Mouse (Mus musculus) kidney, adult 2 months (tissue): ENCODE measurements around the gene Tbc1d10a. TPM values are rescaled to one million over a fixed set of nuclear protein-coding genes. Genes with fewer than 3 reads are reported as not detected.

Experiments used
- DNase-seq: peaks from one replicate; pipeline ENCODE4 v3.0.0; 2021
- H3K27ac ChIP-seq: fragments of 200-500 bp; 2 replicates; pipeline ENCODE4 v1.5.1; 2012; ENCODE audit warnings: low read depth, low read length, control low read depth, inconsistent platforms; ENCODE audit not compliant: insufficient read depth
- H3K27me3 ChIP-seq: fragments of 200-500 bp; replicated peaks from 2 replicates; pipeline ENCODE4 v1.6.1; 2012; ENCODE audit warnings: mild to moderate bottlenecking, moderate library complexity, low read length, inconsistent platforms; ENCODE audit not compliant: control insufficient read depth, insufficient read depth
- H3K36me3 ChIP-seq: fragments of 200-500 bp; 2 replicates; pipeline ENCODE4 v1.6.1; 2012; ENCODE audit warnings: mild to moderate bottlenecking, moderate library complexity, low read length, inconsistent platforms; ENCODE audit not compliant: control insufficient read depth, insufficient read depth
- H3K4me1 ChIP-seq: fragments of 200-500 bp; 2 replicates; pipeline ENCODE4 v1.6.1; 2011; ENCODE audit warnings: low read length; ENCODE audit not compliant: control insufficient read depth, insufficient read depth
- H3K4me3 ChIP-seq: fragments of 200-500 bp; 2 replicates; pipeline ENCODE4 v1.5.1; 2011; ENCODE audit warnings: mild to moderate bottlenecking, low read depth, low read length, control low read depth; ENCODE audit not compliant: insufficient read depth
- CTCF ChIP-seq: fragments of 200-500 bp; conservative IDR thresholded peaks from 2 replicates; pipeline ENCODE4 v1.5.1; 2011; ENCODE audit warnings: low read depth, mild to moderate bottlenecking, control low read depth, low read length, moderate library complexity, mixed read lengths; ENCODE audit not compliant: insufficient read depth, insufficient read length
- POLR2A ChIP-seq: fragments of 200-500 bp; IDR thresholded peaks from one replicate; pipeline ENCODE4 v1.6.1; 2011; ENCODE audit warnings: low read depth, low read length, control low read depth
- WGBS: fragments of 180-500 bp; shearing (Covaris S2); methylation state at CpG from one replicate; pipeline ENCODE4 v1.1.7; 2018; 5-methylcytosine and 5-hydroxymethylcytosine counted together
- polyA plus RNA-seq: library from polyadenylated mRNA; depleted of rRNA; stranded (reverse); fragments of >200 nt; gene quantifications from 2 replicates; pipeline ENCODE4 v1.2.3, GENCODE M21; 2012

Gene Tbc1d10a
- polyA plus RNA-seq, 1 experiment = 91.4 TPM

DNA sequence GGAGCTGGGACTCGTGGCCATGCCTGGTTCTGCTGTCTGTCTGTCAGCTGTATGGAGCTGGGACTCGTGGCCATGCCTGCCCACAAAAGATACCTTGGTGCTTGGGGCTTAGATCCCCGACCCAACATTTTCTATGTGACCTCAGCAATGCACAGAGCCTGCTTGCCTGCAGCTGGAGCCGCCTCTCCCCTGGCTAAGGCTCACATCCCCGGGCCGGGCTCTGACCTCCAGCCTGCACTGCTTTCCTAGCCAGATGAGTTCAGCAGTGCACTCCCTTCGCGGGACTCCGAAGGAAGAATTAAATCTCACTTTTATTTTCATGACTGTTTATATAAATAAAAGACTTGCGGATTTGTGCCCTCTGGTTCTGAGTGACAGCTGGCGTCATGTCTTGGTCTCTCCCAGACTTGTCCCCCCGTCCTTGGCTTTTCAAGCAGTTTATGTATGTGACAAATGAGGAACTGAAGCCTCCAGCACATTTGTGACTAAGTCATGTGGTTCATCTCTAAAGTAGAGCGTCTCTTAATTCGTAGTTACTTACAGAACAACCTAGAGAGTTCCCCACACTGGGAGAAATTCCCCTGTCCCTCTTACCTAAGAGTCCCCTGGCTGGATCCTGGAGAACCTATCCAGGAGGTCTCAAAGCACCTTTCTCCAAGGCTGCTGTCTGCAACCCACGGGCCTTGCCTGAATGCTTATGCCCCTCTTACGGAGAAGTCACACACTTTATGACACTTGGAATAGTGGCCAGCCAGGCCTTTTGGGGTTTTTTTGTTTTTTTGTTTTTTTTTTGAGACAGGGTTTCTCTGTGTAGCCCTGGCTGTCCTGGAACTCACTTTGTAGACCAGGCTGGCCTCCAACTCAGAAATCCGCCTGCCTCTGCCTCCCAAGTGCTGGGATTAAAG lies 35.7 kb downstream of the Tbc1d10a start:
- H3K27me3 ChIP-seq = no peaks in the 10 kb centered on the region
- no peak overlapping the region for H3K4me3 ChIP-seq
- H3K4me1 ChIP-seq = peaks cover 6% of the 10 kb centered on the region; the same call in 1 of the 2 replicates
- 79% methylated on average over 17 of the region's 17 CpGs for WGBS
- H3K27ac ChIP-seq = no peak overlapping the region
- TF ChIP-seq POLR2A = no peak
- TF ChIP-seq CTCF = no peak
- DNase-seq = no peak
- no peaks in the 10 kb centered on the region for H3K36me3 ChIP-seq

DNA sequence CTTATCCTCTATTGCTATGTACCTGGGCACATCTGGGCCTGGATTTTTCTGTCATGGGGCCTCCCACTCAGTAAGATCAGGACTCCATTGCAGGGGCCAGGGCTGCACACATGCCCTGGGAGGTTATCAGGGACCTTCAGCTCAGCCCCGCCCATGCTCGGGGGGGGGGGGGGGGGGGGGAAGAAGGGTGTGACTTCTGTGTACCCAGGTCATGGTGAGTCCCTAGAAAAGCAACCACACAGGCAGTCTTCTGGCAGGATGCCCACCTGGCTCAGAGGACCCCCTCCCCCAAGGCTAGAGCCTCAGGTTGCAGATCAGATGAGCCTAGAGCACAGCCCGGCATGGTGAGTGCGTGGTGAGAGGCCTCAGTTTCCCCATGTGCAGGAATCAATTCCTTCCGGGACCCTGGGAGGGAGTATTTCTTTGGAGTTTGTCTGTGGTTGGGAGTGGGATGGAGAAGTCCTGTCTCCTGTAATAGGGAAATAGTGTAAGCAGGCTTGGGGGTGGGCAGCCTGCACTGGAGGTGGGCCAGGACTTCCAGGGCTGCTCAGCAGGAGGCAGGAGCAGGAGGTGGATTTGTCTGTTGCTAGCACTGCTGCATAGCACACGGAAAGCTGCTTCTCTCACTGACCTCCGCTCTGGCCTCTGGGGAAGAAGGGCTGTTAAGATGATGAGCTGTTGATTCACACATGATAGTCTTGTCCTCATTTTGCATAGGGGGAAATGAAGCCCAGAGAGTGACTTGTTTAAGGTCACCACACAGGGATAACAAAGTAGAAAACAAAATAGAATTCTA lies 37.0 kb downstream of the Tbc1d10a start:
- WGBS = 44% methylated on average over 7 of the region's 7 CpGs
- Histone ChIP-seq H3K36me3 (no peaks in the 10 kb centered on the region), H3K4me1 (peaks cover 3% of the 10 kb centered on the region; the same call in 1 of the 2 replicates), H3K27me3 (no peaks in the 10 kb centered on the region), H3K27ac (no peak overlapping the region), H3K4me3 (no peak overlapping the region)
- TF ChIP-seq CTCF (no peak), POLR2A (no peak)
- DNase-seq = no peak

DNA sequence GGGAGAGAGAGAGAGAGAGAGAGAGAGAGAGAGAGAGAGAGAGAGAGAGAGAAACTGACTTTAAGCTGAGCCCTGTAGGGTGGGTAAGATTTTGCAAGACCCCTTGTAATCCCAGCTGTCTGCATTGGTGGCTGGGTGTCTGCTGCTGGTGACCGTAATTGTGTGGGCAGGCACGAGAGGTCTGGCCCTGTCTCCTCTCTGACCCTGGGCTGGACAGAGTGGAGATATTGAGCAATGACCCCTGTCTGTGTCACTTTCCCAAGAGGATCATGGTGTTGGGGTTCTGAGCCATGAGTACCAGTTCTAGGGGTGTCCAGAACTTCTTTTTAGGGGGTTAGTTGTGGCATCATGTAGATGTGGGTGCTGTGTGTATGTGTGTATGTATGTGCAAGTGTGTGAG lies 37.6 kb downstream of the Tbc1d10a start:
- Histone ChIP-seq H3K27ac (no peak overlapping the region), H3K4me3 (no peak overlapping the region), H3K27me3 (no peaks in the 10 kb centered on the region), H3K36me3 (no peaks in the 10 kb centered on the region), H3K4me1 (peaks cover 1% of the 10 kb centered on the region; the same call in 1 of the 2 replicates)
- no peak for TF ChIP-seq CTCF
- no peak for TF ChIP-seq POLR2A
- 64% methylated on average over 2 of the region's 2 CpGs for WGBS
- no peak for DNase-seq

GRCm38 (mm10) chr11:4226569-4227325 lies 40.2 kb downstream of the Tbc1d10a start:
- Histone ChIP-seq H3K36me3 (no peaks in the 10 kb centered on the region), H3K4me1 (no peaks in the 10 kb centered on the region), H3K4me3 (no peak overlapping the region), H3K27me3 (no peaks in the 10 kb centered on the region), H3K27ac (no peak overlapping the region)
- WGBS = 83% methylated on average over 5 of the region's 5 CpGs
- TF ChIP-seq POLR2A = no peak
- DNase-seq = no peak

DNA sequence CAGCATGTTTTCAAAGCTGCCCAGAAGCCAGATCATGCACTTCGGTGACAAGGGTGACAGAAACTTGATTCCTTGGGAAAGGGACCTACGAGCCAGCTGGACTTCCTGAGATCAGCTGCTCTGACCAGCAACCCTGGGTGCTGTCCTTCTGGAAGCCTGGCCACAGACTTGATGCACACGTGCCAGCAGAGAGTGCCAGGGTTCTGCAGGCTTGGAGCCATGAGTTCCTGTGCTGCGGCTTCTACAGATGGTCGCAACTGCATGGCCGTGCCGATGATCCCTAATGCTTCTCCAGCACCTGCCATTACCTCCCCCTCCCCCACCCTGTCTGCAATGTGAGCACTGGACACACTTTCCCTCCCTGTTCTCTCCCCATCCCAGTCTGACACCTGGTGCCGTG lies 41.9 kb downstream of the Tbc1d10a start:
- TF ChIP-seq CTCF (no peak), POLR2A (no peak)
- peak; percentile 51 for DNase-seq
- Histone ChIP-seq H3K4me3 (no peak overlapping the region), H3K27me3 (no peaks in the 10 kb centered on the region), H3K27ac (no peak overlapping the region), H3K36me3 (no peaks in the 10 kb centered on the region), H3K4me1 (no peaks in the 10 kb centered on the region)
- 24% methylated on average over 8 of the region's 8 CpGs for WGBS

GRCm38 (mm10) chr11:4229841-4230240 lies 43.3 kb downstream of the Tbc1d10a start:
- DNase-seq = no peak
- Histone ChIP-seq H3K27ac (no peak overlapping the region), H3K4me1 (no peaks in the 10 kb centered on the region), H3K36me3 (no peaks in the 10 kb centered on the region), H3K4me3 (no peak overlapping the region), H3K27me3 (no peaks in the 10 kb centered on the region)
- TF ChIP-seq CTCF (no peak), POLR2A (no peak)
- WGBS = 81% methylated on average over 4 of the region's 4 CpGs
